Mouse (Mus musculus): Measurements from ENCODE around the gene Nppa. TPM values are rescaled to one million over a fixed set of nuclear protein-coding genes. Genes with fewer than 3 reads are reported as not detected.

Gene Nppa
- polyA plus RNA-seq, 1 experiment = not detected

GRCm38 (mm10) chr4:148008412-148008811, 7.9 kb downstream of the Nppa start:
- no peak overlapping the region for H3K27ac ChIP-seq (ENCODE audit: insufficient read depth, low read depth, low read length)
- TF ChIP-seq POLR2A (IDR thresholded peaks at IDR 0.05; ENCODE audit: borderline replicate concordance, low read depth, low read length) = no peak
- TF ChIP-seq CTCF (IDR thresholded peaks at IDR 0.05; ENCODE audit: low read depth, low read length) = no peak
- H3K4me1 ChIP-seq (ENCODE audit: control insufficient read depth, insufficient read depth, low read length) = no peaks in the 10 kb centered on the region
- no peak overlapping the region for H3K4me3 ChIP-seq (ENCODE audit: insufficient read depth, low read length)

- Histone ChIP-seq H3K27ac (ENCODE audit: insufficient read depth, low read depth, low read length) (no peak overlapping the region), H3K4me1 (ENCODE audit: control insufficient read depth, insufficient read depth, low read length) (no peaks in the 10 kb centered on the region), H3K4me3 (ENCODE audit: insufficient read depth, low read length) (no peak overlapping the region)
- TF ChIP-seq CTCF (IDR thresholded peaks at IDR 0.05; ENCODE audit: low read depth, low read length) (no peak), POLR2A (IDR thresholded peaks at IDR 0.05; ENCODE audit: borderline replicate concordance, low read depth, low read length) (no peak)
Observed at GRCm38 (mm10) chr4:148009641-148010040, 9.1 kb downstream of the Nppa start.

GRCm38 (mm10) chr4:148011332-148011731, 10.8 kb downstream of the Nppa start:
- H3K4me1 ChIP-seq (ENCODE audit: control insufficient read depth, insufficient read depth, low read length) = no peaks in the 10 kb centered on the region
- TF ChIP-seq POLR2A (IDR thresholded peaks at IDR 0.05; ENCODE audit: borderline replicate concordance, low read depth, low read length) = no peak
- H3K27ac ChIP-seq (ENCODE audit: insufficient read depth, low read depth, low read length) = no peak overlapping the region
- no peak overlapping the region for H3K4me3 ChIP-seq (ENCODE audit: insufficient read depth, low read length)

GRCm38 (mm10) chr4:148012216-148012615, 11.7 kb downstream of the Nppa start:
- H3K4me3 ChIP-seq (ENCODE audit: insufficient read depth, low read length) = no peak overlapping the region
- H3K4me1 ChIP-seq (ENCODE audit: control insufficient read depth, insufficient read depth, low read length) = no peaks in the 10 kb centered on the region
- no peak for TF ChIP-seq POLR2A (IDR thresholded peaks at IDR 0.05; ENCODE audit: borderline replicate concordance, low read depth, low read length)
- TF ChIP-seq CTCF (IDR thresholded peaks at IDR 0.05; ENCODE audit: low read depth, low read length) = no peak
- no peak overlapping the region for H3K27ac ChIP-seq (ENCODE audit: insufficient read depth, low read depth, low read length)

- H3K4me1 ChIP-seq (ENCODE audit: control insufficient read depth, insufficient read depth, low read length) = no peaks in the 10 kb centered on the region
- no peak overlapping the region for H3K4me3 ChIP-seq (ENCODE audit: insufficient read depth, low read length)
- H3K27ac ChIP-seq (ENCODE audit: insufficient read depth, low read depth, low read length) = no peak overlapping the region
- no peak for TF ChIP-seq POLR2A (IDR thresholded peaks at IDR 0.05; ENCODE audit: borderline replicate concordance, low read depth, low read length)
- no peak for TF ChIP-seq CTCF (IDR thresholded peaks at IDR 0.05; ENCODE audit: low read depth, low read length)
Observed at GRCm38 (mm10) chr4:148015418-148015817, 14.9 kb downstream of the Nppa start.

GRCm38 (mm10) chr4:148016981-148017380, 16.5 kb downstream of the Nppa start:
- no peak for TF ChIP-seq POLR2A (IDR thresholded peaks at IDR 0.05; ENCODE audit: borderline replicate concordance, low read depth, low read length)
- no peak for TF ChIP-seq CTCF (IDR thresholded peaks at IDR 0.05; ENCODE audit: low read depth, low read length)
- Histone ChIP-seq H3K4me3 (ENCODE audit: insufficient read depth, low read length) (no peak overlapping the region), H3K27ac (ENCODE audit: insufficient read depth, low read depth, low read length) (no peak overlapping the region), H3K4me1 (ENCODE audit: control insufficient read depth, insufficient read depth, low read length) (no peaks in the 10 kb centered on the region)

GRCm38 (mm10) chr4:148018410-148018809, 17.9 kb downstream of the Nppa start:
- no peak for TF ChIP-seq POLR2A (IDR thresholded peaks at IDR 0.05; ENCODE audit: borderline replicate concordance, low read depth, low read length)
- TF ChIP-seq CTCF (IDR thresholded peaks at IDR 0.05; ENCODE audit: low read depth, low read length) = no peak

GRCm38 (mm10) chr4:148024003-148024402, 23.5 kb downstream of the Nppa start:
- TF ChIP-seq POLR2A (IDR thresholded peaks at IDR 0.05; ENCODE audit: borderline replicate concordance, low read depth, low read length) (no peak), CTCF (IDR thresholded peaks at IDR 0.05; ENCODE audit: low read depth, low read length) (no peak)
- Histone ChIP-seq H3K4me3 (ENCODE audit: insufficient read depth, low read length) (no peak overlapping the region), H3K4me1 (ENCODE audit: control insufficient read depth, insufficient read depth, low read length) (no peaks in the 10 kb centered on the region), H3K27ac (ENCODE audit: insufficient read depth, low read depth, low read length) (no peak overlapping the region)

More at GRCm38 (mm10) chr4:148018410-148018809, 17.9 kb downstream of the Nppa start:
- Histone ChIP-seq H3K4me1 (ENCODE audit: control insufficient read depth, insufficient read depth, low read length) (no peaks in the 10 kb centered on the region), H3K27ac (ENCODE audit: insufficient read depth, low read depth, low read length) (no peak overlapping the region), H3K4me3 (ENCODE audit: insufficient read depth, low read length) (no peak overlapping the region)

- peaks cover 2% of the 10 kb centered on the region; the same call in 1 of the 2 replicates for H3K4me1 ChIP-seq (ENCODE audit: control insufficient read depth, insufficient read depth, low read length)
- H3K27ac ChIP-seq (ENCODE audit: insufficient read depth, low read depth, low read length) = no peak overlapping the region
- no peak overlapping the region for H3K4me3 ChIP-seq (ENCODE audit: insufficient read depth, low read length)
- TF ChIP-seq POLR2A (IDR thresholded peaks at IDR 0.05; ENCODE audit: borderline replicate concordance, low read depth, low read length) (no peak), CTCF (IDR thresholded peaks at IDR 0.05; ENCODE audit: low read depth, low read length) (no peak)
Observed at GRCm38 (mm10) chr4:148029297-148029696, 28.8 kb downstream of the Nppa start.

GRCm38 (mm10) chr4:148030506-148030905, 30.0 kb downstream of the Nppa start:
- Histone ChIP-seq H3K27ac (ENCODE audit: insufficient read depth, low read depth, low read length) (no peak overlapping the region), H3K4me3 (ENCODE audit: insufficient read depth, low read length) (no peak overlapping the region), H3K4me1 (ENCODE audit: control insufficient read depth, insufficient read depth, low read length) (peaks cover 2% of the 10 kb centered on the region; the same call in 1 of the 2 replicates)
- no peak for TF ChIP-seq CTCF (IDR thresholded peaks at IDR 0.05; ENCODE audit: low read depth, low read length)
- no peak for TF ChIP-seq POLR2A (IDR thresholded peaks at IDR 0.05; ENCODE audit: borderline replicate concordance, low read depth, low read length)
